Mouse (Mus musculus): ENCODE results near the gene Tgm5. TPM values are rescaled to one million over a fixed set of nuclear protein-coding genes. Genes with fewer than 3 reads are reported as not detected.
"Not testable (repeated sequence)": the region's sequence is repeated elsewhere in the genome, so short reads cannot be mapped to it uniquely, and the experiment has no call there.

Tgm5 gene
- not detected in 2 replicates for total RNA-seq (2014; rRNA removed)
- 0.07 TPM in 1 of 2 replicates, not detected in the other for polyA plus RNA-seq (2015; fragmentation: Nextera tagmentation; extraction: Ambion mirVana)

GRCm38 (mm10) chr2:121085480-121086185 lies at the start of gene Tgm5:
Tgm5 (minus strand) TSS chr2:121085841.
- H3K27me3 ChIP-seq (ENCODE audit: insufficient read depth, low read length), result no peaks in the 10 kb centered on the region
- no peaks in the 10 kb centered on the region for H3K36me3 ChIP-seq (ENCODE audit: insufficient read depth)
- TF ChIP-seq CTCF (IDR thresholded peaks at IDR 0.05; ENCODE audit: low read depth), result no peak
- no peaks in the 10 kb centered on the region for H3K9me3 ChIP-seq (ENCODE audit: low read length)
- H3K27ac ChIP-seq (ENCODE audit: low read depth, low read length), result no peak within 1 kb of the TSS
- H3K4me2 ChIP-seq (ENCODE audit: low read depth), result no peak within 1 kb of the TSS
- no peaks in the 10 kb centered on the region for H3K4me1 ChIP-seq (ENCODE audit: insufficient read depth)
- ATAC-seq (no peak), DNase-seq (no peak)
- no peak within 1 kb of the TSS for H3K4me3 ChIP-seq (ENCODE audit: low read depth, low read length)
- no peak within 1 kb of the TSS for H3K9ac ChIP-seq
- 55% methylated on average over 6 of the region's 6 CpGs for WGBS

GRCm38 (mm10) chr2:121132822-121133221 lies 47.2 kb upstream of the Tgm5 start:
- no peak for ATAC-seq
- DNase-seq, result no peak
- 77% methylated on average over 1 of the region's 1 CpGs for WGBS
- no peak for TF ChIP-seq CTCF (IDR thresholded peaks at IDR 0.05; ENCODE audit: low read depth)
- Histone ChIP-seq H3K36me3 (ENCODE audit: insufficient read depth) (0 out of 2 replicates have a peak, but pooled peaks cover 4% of the 10 kb centered on the region), H3K4me3 (ENCODE audit: low read depth, low read length) (no peak overlapping the region), H3K27me3 (ENCODE audit: insufficient read depth, low read length) (no peaks in the 10 kb centered on the region), H3K4me1 (ENCODE audit: insufficient read depth) (0 out of 2 replicates have a peak, but pooled peaks cover 3% of the 10 kb centered on the region), H3K9ac (no peak overlapping the region), H3K4me2 (ENCODE audit: low read depth) (no peak overlapping the region), H3K27ac (ENCODE audit: low read depth, low read length) (no peak overlapping the region), H3K9me3 (ENCODE audit: low read length) (no peaks in the 10 kb centered on the region)

GRCm38 (mm10) chr2:121128865-121129620 lies 43.4 kb upstream of the Tgm5 start:
- 71% methylated on average over 9 of the region's 9 CpGs for WGBS

GRCm38 (mm10) chr2:121127536-121127935 lies 41.9 kb upstream of the Tgm5 start:
- H3K36me3 ChIP-seq (ENCODE audit: insufficient read depth), result no peaks in the 10 kb centered on the region
- no peak overlapping the region for H3K9ac ChIP-seq
- no peak overlapping the region for H3K27ac ChIP-seq (ENCODE audit: low read depth, low read length)
- no peaks in the 10 kb centered on the region for H3K27me3 ChIP-seq (ENCODE audit: insufficient read depth, low read length)
- no peak overlapping the region for H3K4me2 ChIP-seq (ENCODE audit: low read depth)
- DNase-seq (no peak), ATAC-seq (no peak)
- 70% methylated on average over 1 of the region's 1 CpGs for WGBS
- H3K4me1 ChIP-seq (ENCODE audit: insufficient read depth), result no peaks in the 10 kb centered on the region
- no peak for TF ChIP-seq CTCF (IDR thresholded peaks at IDR 0.05; ENCODE audit: low read depth)
- no peak overlapping the region for H3K4me3 ChIP-seq (ENCODE audit: low read depth, low read length)
- H3K9me3 ChIP-seq (ENCODE audit: low read length), result no peaks in the 10 kb centered on the region

More at GRCm38 (mm10) chr2:121128865-121129620, 43.4 kb upstream of the Tgm5 start:
- no peak overlapping the region for H3K27ac ChIP-seq (ENCODE audit: low read depth, low read length)
- H3K27me3 ChIP-seq (ENCODE audit: insufficient read depth, low read length), result no peaks in the 10 kb centered on the region
- no peaks in the 10 kb centered on the region for H3K9me3 ChIP-seq (ENCODE audit: low read length)
- H3K4me3 ChIP-seq (ENCODE audit: low read depth, low read length), result no peak overlapping the region
- no peak overlapping the region for H3K4me2 ChIP-seq (ENCODE audit: low read depth)
- H3K36me3 ChIP-seq (ENCODE audit: insufficient read depth), result no peaks in the 10 kb centered on the region
- ATAC-seq (no peak), DNase-seq (no peak)
- TF ChIP-seq CTCF (IDR thresholded peaks at IDR 0.05; ENCODE audit: low read depth), result no peak
- H3K4me1 ChIP-seq (ENCODE audit: insufficient read depth), result no peaks in the 10 kb centered on the region
- no peak overlapping the region for H3K9ac ChIP-seq

GRCm38 (mm10) chr2:121126302-121126701 lies 40.7 kb upstream of the Tgm5 start:
- WGBS, result 90% methylated on average over 5 of the region's 5 CpGs
- not testable (repeated sequence) for H3K36me3 ChIP-seq (ENCODE audit: insufficient read depth); ATAC-seq; DNase-seq; H3K4me3 ChIP-seq (ENCODE audit: low read depth, low read length); H3K9me3 ChIP-seq (ENCODE audit: low read length); H3K9ac ChIP-seq; H3K4me2 ChIP-seq (ENCODE audit: low read depth); H3K4me1 ChIP-seq (ENCODE audit: insufficient read depth); H3K27ac ChIP-seq (ENCODE audit: low read depth, low read length); H3K27me3 ChIP-seq (ENCODE audit: insufficient read depth, low read length)

GRCm38 (mm10) chr2:121119260-121119659 lies 33.6 kb upstream of the Tgm5 start:
- no peak for TF ChIP-seq CTCF (IDR thresholded peaks at IDR 0.05; ENCODE audit: low read depth)
- Histone ChIP-seq H3K27me3 (ENCODE audit: insufficient read depth, low read length) (no peaks in the 10 kb centered on the region), H3K4me1 (ENCODE audit: insufficient read depth) (no peaks in the 10 kb centered on the region), H3K9ac (no peak overlapping the region), H3K9me3 (ENCODE audit: low read length) (no peaks in the 10 kb centered on the region), H3K36me3 (ENCODE audit: insufficient read depth) (no peaks in the 10 kb centered on the region), H3K4me3 (ENCODE audit: low read depth, low read length) (no peak overlapping the region), H3K4me2 (ENCODE audit: low read depth) (no peak overlapping the region), H3K27ac (ENCODE audit: low read depth, low read length) (no peak overlapping the region)
- WGBS, result 82% methylated on average over 3 of the region's 3 CpGs
- no peak for DNase-seq
- ATAC-seq, result no peak

- no peak overlapping the region for H3K9ac ChIP-seq
- no peak overlapping the region for H3K27ac ChIP-seq (ENCODE audit: low read depth, low read length)
- no peaks in the 10 kb centered on the region for H3K27me3 ChIP-seq (ENCODE audit: insufficient read depth, low read length)
- no peak for DNase-seq
- TF ChIP-seq CTCF (IDR thresholded peaks at IDR 0.05; ENCODE audit: low read depth), result no peak
- 94% methylated on average over 2 of the region's 2 CpGs for WGBS
- no peaks in the 10 kb centered on the region for H3K36me3 ChIP-seq (ENCODE audit: insufficient read depth)
- H3K4me2 ChIP-seq (ENCODE audit: low read depth), result no peak overlapping the region
- H3K9me3 ChIP-seq (ENCODE audit: low read length), result no peaks in the 10 kb centered on the region
- no peak for ATAC-seq
- no peak overlapping the region for H3K4me3 ChIP-seq (ENCODE audit: low read depth, low read length)
- no peaks in the 10 kb centered on the region for H3K4me1 ChIP-seq (ENCODE audit: insufficient read depth)
Measured at GRCm38 (mm10) chr2:121115418-121115817, 29.8 kb upstream of the Tgm5 start.

Measured in forebrain, postnatal 0 days (tissue).